Mouse (Mus musculus) mouse trophoblast stem cell (cell line): Measurements from ENCODE around the gene Vasn.

Experiments
- in situ Hi-C, 2 experiments: fragments of 300-500 bp; cut with MseI, MboI; formaldehyde crosslinking; loops; 2 replicates in 1 of 2; 3 replicates in 1 of 2; pipeline ENCODE4 v1.15.1; 2025

Gene Vasn

DNA sequence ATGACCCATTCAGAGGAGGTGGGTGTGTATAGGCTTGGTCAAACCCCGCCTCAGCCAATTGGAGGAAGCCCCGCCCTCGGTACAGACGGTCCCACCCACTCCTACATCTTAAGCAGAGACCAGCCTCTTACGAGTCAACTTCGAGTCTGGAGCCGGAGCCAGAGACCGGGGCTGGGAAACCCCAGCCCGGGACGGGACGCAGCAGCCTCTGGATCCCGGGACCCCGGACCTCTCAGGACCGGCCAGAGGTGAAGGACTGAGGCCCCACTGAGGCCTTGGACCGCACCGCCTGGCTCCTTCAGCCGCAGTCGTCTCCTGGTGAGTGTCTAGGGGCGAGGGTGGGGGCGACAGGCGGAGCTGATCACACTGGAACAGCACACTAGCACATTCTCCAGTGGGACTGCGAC is at the start of gene Vasn, which contains the start of gene Dnaja3:
TSS of gene Vasn (plus strand) at position 111 of the 407 bp plus-strand sequence.
TSS of gene Dnaja3 (plus strand) at position 159 of the 407 bp plus-strand sequence.
- in situ Hi-C loops, result no loop called here

DNA sequence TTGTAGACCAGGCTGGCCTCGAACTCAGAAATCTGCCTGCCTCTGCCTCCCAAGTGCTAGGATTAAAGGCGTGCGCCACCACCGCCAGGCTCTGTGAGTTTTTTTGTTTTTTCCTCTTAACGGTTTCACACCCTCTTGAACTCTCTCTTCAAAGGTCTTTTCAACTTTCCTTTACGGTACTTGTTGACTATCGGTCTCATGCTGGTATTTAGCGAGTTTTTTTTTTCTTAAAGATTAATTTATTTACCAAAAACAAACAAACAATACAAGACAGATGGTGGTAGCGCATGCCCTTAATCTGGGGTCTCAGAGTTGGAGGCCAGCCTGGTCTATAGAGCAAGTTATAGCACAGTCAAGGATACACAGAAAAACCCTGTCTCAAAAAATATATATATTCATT is 49.5 kb upstream of the Vasn start:
- in situ Hi-C loops, result no loop called here

DNA sequence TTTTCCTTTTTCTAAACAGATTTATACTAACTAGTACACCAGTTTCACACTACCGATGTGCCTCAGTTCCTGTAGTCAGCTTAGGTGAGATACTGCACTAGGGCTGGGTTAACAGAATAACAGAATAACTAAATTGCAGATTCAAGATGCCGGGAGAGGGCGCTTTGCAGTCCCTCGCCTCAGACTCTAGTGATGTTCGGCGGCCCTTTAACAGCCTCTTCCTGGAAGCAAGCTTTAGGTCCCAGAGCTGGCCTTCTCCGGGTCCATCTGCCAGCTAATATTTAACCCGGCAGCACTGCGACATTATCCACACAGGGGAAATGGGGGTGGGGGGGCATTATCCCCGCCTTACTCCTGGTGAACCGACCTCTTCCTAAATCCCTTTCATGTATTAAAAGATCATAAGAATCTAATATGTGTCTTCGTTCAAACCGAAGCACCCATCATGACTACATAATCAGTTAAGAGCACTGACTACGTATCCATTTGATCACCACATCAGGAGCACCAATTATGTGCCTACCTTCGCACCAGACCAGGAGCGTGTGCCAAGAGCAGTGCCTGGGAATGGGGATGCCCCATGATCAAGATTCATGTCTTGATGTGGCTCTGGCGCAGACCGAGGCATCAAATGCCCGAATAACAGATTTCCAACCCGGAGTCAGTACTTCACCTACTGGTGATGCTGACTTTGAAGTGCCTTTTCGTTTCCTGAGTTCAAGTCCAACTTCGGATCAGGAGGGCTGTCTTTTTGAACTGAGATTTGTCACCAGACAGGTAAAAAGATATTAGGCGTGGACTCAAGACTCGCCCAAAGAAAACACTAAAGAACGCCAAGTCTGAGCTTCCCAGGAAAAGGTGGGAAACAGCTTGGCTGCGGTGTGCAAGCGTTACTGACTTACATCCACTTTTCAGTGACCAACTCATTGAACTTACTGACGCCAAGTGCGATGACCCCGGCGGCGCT is 46.5 kb upstream of the Vasn start:
- in situ Hi-C loops, result no loop called here

DNA sequence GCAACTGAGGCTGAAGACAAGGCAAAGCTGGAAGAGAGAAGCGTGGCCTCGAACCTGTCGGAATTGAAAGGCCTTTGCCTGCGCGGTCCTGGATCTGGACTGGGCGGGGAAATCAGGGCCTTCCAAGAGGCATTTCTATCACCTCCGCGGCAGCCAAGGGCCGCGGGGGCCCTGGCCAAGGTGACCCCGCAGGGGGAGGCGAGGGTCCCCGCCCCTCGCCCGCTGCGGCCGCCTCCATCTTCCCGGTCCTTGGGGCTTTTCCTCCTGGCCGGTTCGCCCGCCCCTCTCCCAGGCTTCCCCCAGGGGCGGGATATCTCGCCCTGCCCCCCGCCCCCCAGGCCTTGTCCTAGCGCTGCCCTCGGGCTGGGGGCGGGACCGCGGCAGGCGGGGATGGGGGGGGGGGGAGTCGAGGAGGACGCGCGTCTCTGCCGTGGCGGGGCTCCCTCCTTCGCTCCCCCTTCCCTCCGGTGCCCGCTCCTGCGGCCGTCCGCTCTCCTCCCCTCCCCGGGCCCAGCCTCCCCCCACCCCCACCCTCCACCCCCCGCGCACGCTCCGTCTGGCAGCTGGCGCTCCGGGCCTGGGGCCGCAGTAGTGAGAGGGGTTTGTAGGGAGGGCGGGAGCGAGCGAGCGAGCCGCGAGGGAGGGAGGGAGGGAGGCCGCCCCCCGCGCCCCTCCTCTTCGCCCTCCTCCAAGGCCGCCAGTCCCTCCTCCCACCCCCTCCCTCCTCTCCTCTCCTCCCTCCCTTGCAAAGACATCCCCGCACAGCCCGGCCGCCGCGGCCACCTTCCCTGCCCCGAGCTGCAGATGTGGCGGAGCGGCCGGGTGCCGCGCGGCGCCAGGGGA is 45.5 kb upstream of the Vasn start, which contains the start of gene Glis2:
TSS of gene Glis2 (plus strand) at position 743 of the 843 bp plus-strand sequence.
- in situ Hi-C loops, result no loop called here

DNA sequence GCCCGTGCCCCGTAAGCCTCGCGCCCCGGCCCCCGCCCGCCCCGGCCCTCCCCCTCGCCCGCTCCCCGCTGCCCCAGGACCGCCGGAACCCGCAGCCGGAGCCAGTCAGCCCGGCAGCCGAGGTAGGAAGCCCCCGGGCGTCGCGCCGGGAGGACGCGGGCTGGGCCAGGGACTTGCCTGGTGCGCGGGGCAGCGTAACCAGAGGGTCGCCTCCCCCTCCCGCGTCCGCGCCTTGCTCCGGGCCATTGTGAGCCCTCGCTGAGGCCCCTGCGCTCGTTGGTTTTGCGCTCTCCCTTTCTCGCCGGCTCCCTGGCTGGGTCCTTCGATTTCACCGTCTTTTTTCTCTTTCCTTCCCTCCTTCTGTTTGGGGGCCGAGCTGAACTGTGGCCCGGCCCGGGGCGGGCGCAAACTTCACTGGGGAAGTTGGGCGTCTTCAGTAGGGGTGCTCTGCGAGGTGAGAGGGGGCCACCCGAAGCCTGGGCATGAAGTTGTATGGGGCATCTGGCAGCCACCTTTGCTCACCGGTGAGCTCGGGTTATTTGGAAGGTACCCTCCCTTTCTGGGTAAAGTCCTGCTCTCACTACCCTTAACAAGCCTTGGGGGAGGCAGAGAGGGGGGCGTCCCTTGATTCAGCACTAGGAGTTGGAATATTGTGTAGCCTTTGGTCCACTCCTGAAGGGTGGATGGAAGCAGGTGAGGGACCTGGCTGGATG is 44.8 kb upstream of the Vasn start:
- in situ Hi-C loops, result no loop called here

DNA sequence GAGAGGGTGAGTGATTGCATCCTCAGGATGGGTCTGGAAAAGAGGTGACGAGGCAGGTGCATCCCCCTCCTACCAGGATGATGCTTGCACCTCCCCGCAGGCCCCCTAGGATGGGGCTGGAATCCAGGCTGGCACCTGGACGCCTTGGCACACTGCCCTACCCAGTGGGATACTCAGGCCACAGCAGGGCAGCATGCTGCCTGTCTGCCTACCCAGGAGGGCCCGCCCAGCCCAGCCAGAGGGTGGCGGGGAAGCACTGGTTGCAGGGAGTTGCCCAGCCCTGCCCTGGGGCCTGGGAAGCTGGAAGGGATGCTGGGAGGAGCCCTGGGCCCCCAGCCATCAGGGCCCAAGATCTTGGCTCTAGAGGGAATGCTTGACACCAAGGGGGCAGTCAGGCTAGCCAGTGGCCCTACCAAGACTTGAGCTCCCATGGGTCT is 44.2 kb upstream of the Vasn start:
- in situ Hi-C loops, result no loop called here

DNA sequence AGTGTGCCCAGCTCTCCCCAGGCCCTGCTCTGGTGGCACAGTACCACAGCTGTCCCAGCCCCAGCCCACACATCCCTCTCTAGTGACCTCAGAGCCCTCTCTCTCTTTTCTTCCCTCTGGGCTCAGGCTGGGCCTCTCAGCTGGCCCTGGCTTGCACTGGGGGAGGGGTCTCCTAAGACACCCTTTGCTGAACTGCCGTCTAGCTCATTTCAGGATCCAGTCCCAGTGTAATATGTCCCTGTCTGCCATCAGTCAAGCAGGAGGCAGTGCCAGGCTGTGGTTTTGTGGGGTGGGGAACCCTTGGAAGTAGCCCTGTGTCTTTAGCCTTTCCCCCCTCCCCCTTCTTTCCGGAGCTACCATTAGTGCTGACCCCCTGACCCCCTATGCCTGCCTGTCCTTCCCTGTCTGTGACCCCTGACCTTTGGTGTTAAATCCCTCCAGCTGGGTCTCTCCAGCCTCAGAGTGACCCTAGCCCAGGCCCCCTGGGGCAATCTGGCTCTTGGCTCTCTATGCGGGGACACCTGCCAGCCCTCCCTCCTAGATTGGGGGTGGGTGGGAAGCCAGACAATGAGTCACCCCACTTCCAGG is 43.5 kb upstream of the Vasn start:
- in situ Hi-C loops, result no loop called here

DNA sequence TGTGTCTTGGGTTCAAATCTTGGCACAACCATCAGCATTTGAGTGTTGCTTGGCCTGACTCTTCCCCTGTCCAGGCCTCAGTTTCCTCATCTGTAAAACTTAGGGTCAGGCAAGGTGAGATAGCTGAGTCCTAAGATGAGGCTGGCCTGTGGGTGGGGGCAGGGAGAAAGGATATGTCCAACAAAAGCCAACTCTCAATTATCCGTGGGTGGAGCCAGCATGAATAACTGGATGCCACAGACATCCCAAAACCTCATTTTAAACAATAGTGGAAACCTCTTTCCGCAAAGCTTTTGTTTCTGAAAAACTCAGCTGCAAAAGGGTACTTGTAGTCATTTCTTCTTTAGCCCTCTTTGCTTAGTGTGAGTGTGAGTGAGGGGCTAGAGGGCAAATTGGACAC is 42.9 kb upstream of the Vasn start:
- in situ Hi-C loops, result no loop called here

DNA sequence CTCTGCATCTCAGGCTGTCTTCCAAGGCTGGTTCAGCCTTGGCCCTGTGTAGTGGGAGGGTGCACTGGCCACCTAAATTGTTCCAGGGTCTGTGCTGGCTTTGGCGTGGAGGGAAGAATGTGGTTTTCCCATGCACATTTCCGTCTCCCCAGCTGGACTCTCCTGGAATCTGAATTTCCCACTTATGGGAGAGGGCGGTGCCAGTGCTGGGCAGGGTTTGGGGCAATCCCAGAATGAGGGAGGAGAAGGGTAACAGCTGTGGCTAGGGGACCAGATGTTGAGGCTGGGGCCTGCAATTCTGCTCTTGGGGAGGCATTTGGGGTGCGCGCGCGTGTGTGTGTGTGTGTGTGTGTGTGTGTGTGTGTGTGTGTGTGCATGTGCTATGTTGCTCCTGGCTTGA is 42.4 kb upstream of the Vasn start:
- in situ Hi-C loops, result no loop called here

DNA sequence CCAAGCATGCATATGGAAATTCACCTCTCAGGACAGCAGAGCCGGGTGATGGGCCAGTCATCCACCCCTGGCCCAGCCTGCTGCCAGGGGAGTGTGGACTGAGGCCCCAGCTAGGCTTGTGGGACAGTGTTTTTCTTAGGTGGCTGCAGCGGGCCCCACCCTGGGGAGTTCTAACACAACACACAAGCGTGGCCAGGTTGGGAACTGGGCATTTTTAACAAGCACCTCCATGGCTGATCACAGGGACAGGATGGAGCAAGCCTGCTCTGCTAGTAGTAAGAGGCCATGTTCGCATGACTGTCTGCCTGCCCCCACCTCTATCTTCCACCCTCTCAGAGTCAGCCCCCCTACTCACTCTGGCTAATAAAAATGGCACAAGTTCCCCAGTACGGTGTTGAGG is 41.7 kb upstream of the Vasn start:
- in situ Hi-C loops, result no loop called here

DNA sequence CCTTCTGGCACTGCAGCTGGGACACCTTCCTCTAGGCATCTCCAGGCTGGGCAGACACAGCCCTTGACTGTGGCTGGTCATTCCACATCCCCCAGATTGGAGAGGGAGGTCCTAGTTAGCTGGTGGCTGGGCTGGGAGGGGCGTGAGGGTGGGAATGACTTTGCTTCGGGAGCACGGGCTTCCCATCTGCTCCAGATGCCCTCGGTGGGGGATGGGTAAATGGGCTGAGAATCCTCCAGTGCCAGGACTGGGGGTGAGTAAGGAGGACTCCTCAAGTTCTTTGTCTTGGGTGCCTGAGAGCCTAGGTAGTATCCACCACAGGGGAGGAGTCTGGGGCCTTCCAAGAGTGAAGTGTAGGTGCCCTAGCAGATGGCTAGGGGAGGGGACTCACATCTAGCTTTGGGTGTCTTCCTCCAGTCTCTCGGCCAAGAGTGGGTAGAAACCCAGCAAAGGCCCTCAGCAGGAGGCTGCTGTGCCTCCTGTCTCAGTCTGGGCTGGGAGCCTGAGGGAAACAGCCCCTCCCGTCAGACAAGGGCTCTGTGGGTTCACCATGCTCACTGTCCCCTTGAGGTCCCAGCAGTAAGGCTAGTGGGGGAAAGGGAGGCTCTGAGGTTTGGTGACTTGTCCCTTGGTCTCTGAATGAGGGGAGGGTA is 40.7 kb upstream of the Vasn start:
- in situ Hi-C loops, result no loop called here

DNA sequence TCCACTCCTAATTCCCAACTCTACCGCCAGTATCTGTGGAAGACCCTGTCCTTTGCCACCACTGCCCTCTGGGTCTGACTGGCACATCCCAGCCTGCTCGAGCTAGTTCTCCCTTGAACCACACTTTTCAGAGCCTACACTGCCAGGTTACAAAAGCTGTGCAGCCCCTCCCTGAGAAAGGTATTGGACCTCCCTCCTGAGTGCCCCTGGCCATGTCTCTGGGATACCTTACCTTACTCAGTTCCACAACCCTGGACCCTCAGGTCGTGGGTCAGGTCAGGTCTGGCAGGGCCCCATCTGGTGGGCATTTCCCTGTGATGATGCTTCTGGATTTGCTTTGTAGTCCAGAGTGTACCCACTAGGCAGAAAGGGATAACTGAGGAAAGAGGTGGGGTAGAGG is 40.1 kb upstream of the Vasn start:
- in situ Hi-C loops, result no loop called here

DNA sequence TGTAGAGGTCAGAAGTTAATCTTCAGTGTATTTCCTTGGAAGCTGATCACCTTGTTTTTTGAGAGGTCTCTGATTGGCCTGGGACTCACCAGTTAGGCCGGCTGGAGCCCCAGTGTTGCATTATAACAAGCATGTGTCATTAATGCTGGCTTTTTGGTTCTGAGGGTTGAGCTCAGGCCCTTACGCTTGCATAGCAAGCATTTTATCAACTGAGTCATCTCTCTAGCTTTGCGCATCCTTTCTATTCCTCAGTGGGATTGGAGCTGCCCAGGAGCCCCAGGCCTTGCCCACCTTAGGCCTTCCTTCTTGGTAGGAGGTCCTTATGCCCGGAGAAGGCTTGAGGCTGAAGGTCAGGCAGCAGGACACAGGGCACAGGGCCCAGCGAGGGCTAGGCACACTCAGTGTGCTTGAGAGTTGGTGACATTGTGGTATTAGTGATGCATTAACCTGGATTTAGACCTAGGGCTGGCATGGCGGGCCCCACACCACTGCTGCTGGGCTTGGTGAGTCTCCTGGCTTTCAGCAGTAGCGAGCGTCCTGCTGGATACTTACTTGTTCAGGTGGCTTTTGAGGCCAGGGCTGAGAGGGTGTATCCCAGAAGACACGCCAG is 38.9 kb upstream of the Vasn start:
- in situ Hi-C loops, result no loop called here

DNA sequence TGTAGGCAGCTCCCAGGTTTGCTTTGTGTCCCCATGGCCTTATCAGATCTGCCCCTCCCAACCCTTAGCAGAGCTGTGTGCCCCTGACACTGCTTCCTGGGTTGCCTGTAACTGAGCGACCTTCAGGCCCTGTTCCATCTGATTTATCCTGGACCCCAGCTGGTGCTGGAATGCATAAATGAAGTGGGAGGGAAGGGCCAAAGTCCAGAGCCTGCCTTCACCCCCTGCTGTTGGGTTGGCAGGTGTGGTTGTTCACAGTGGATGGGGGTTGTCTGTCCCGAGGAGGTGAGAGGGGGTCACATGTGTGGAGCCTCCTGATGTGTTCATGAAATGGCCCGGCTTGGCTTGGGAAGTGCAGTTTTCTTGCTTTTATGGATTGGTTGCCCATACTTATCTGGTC is 37.6 kb upstream of the Vasn start:
- in situ Hi-C loops, result no loop called here

DNA sequence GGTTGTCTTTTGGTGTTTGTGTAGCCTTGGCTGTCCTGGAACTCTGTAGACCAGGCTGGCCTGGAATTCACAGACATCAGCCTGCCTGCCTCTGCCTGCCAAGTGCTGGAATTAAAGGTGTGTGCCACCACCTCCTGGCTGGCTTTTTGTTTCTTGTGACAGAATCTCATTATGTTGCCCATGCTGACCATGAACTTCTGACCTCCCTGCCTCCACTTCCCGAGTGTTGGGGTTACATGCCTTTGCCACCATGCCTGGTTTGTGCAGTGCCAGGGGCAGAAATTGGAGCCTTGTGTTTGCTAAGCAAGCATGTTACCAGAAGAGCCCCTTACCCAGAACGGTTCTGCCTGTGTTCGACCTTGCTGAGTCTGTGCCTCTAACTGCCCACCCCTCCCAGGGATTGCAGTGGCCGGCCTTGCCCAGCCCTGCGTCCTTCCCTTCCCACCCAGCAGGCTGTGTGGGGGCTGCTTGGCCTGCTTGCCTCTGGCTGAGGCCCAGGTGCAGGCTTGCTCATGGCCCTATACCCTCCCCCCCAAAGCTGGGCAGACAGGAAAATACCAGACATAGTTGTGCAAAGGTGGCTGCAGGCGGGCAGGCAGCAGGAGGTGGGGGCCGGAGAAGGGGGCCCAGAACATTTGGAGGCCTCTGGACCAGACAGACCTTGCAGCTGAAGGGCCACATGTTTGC is 36.8 kb upstream of the Vasn start:
- in situ Hi-C loops, result no loop called here

DNA sequence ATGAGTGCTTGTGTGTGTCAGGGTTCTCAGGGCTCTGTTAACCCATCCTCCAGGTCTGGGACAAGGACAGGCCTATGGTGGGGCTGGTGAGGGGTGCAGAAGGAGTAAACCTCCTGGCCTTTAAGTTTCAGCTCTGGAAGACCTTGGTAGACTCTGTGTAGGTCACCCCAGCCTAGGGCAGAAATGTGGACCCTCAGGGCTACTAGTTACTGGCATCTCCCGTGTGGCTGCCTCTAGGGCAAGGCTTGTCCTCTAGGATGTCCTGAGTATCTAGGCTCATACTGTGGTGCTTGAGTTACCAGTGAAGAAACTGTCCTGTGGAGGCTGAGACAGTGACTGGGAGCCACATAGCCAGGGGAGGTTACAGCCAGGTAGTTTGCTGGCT is 36.3 kb upstream of the Vasn start:
- in situ Hi-C loops, result no loop called here

DNA sequence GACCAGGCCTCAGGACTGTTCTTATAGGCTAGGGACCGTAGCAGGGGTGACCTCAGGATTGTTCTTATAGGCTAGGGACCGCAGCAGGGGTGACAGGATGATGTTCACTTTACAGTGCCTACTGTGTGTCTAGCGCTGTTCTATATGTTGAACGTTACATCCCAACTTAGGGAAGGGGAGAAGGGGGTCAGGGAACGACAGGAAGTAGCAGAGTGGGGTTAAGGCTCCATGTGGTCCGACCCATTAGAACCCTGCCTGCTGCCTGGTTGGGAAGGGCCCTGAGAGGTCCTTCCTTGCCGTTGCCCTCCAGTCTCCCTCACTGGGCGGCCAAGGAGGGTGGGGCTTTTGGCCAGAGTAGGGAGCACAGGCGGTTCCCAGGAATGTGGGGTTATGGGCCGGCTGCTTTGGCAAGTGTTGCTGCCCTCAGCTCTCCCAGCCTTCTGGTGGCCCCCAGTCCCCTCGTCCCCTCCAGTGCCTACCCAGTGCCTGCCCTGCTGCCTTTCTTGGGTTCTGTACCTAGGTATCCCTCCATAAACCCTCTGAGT is 35.4 kb upstream of the Vasn start:
- in situ Hi-C loops, result no loop called here

DNA sequence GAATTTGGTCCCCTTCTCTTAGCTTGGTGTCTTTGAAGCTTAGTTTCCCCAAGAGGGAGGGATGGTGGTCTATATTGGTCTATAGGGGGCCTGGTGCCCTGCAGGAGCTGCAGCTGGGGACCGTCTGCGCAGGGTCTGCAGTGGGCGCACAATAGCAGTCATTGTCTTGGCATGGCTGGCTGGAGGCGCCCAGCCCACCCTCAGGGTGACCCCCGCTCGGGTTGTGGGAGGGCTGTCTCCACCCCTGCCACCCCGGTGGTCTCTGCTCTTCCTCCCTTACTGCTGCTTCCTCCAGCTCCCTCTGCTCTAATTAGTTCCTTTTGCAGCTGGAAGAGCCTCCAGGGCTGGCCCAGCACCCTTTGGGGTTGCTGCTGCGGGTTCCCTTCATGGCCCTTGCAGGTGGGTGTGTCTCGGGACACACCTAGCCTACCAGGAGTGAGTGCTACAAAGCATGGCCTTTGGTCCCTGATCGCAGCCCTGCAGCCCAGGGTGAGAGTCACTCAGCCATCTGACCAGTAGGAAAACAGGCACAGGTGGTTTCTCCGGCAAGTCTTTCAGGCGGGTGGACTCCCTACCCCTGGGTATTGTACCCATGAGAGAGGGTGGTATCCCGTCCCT is 34.1 kb upstream of the Vasn start:
- in situ Hi-C loops, result loop anchor here in 1 of 2 experiments (5.0 kb wide), 1 partner anchor 43 kb away; no protein-coding TSS in a partner anchor
